Mouse (Mus musculus) intestine, embryonic 16.5 days (tissue): Measurements from ENCODE around the gene Rps6ka5. TPM values are rescaled to one million over a fixed set of nuclear protein-coding genes. Genes with fewer than 3 reads are reported as not detected.

Experiments used
- ATAC-seq: fragments of 200-750 bp; cut with Nextera tagmentation; 2 replicates; pipeline ENCODE4 v1.8.0; 2017; ENCODE audit warnings: moderate TSS enrichment, moderate library complexity
- H3K27ac ChIP-seq: fragments of 300-500 bp; sonication (generic); 2 replicates; pipeline ENCODE4 v1.5.1; 2014; ENCODE audit warnings: mild to moderate bottlenecking, low read length
- H3K27me3 ChIP-seq: fragments of 300-500 bp; sonication (generic); replicated peaks from 2 replicates; pipeline ENCODE4 v1.6.1; 2014; ENCODE audit warnings: low read length, control low read depth, mixed read lengths; ENCODE audit not compliant: control insufficient read depth, insufficient read depth
- H3K36me3 ChIP-seq: fragments of 300-500 bp; sonication (generic); 2 replicates; pipeline ENCODE4 v1.6.1; 2014; ENCODE audit warnings: low read length, control low read depth; ENCODE audit not compliant: control insufficient read depth, insufficient read depth
- H3K4me1 ChIP-seq: fragments of 300-500 bp; sonication (generic); 2 replicates; pipeline ENCODE4 v1.6.1; 2014; ENCODE audit warnings: low read length, control low read depth, mixed read lengths; ENCODE audit not compliant: control insufficient read depth, insufficient read depth
- H3K4me2 ChIP-seq: fragments of 300-500 bp; sonication (generic); 2 replicates; pipeline ENCODE4 v1.6.1; 2014; ENCODE audit warnings: low read depth, low read length, control low read depth
- H3K4me3 ChIP-seq: fragments of 300-500 bp; sonication (generic); 2 replicates; pipeline ENCODE4 v1.5.1; 2014; ENCODE audit warnings: mild to moderate bottlenecking, low read length
- H3K9ac ChIP-seq: fragments of 300-500 bp; sonication (generic); 2 replicates; pipeline ENCODE4 v1.6.1; 2014; ENCODE audit warnings: low read depth, low read length
- H3K9me3 ChIP-seq: fragments of 300-500 bp; sonication (generic); 2 replicates; pipeline ENCODE4 v1.6.1; 2016; ENCODE audit warnings: low read length, control low read depth; ENCODE audit not compliant: control insufficient read depth
- WGBS: fragments of 180-500 bp; shearing (Covaris S2); extraction: QIAGEN DNeasy Blood & Tissue Kit; methylation state at CpG from one replicate; pipeline ENCODE4 v1.1.7; 2014; 5-methylcytosine and 5-hydroxymethylcytosine counted together
- polyA plus RNA-seq: library from polyadenylated mRNA; unstranded; fragments of >200 nt; fragmentation: Nextera tagmentation; extraction: Ambion mirVana; gene quantifications from 2 replicates; pipeline ENCODE4 v1.2.1, GENCODE M21; 2015

Gene Rps6ka5
- polyA plus RNA-seq, 1 experiment from 2014 or later, result 1.9 TPM

- Histone ChIP-seq H3K4me1 (0 out of 2 replicates have a peak, but pooled peaks cover 2% of the 10 kb centered on the region), H3K27me3 (no peaks in the 10 kb centered on the region), H3K4me2 (no peak overlapping the region), H3K4me3 (no peak overlapping the region), H3K9me3 (no peaks in the 10 kb centered on the region), H3K9ac (no peak overlapping the region), H3K27ac (no peak overlapping the region), H3K36me3 (no peaks in the 10 kb centered on the region)
- ATAC-seq, result no peak
- WGBS, result 56% methylated on average over 11 of the region's 11 CpGs
Measured at GRCm38 (mm10) chr12:100537091-100537490, 189.7 kb downstream of the Rps6ka5 start.

GRCm38 (mm10) chr12:100535028-100535427 lies 191.8 kb downstream of the Rps6ka5 start:
- H3K9ac ChIP-seq, result no peak overlapping the region
- WGBS, result 79% methylated on average over 12 of the region's 12 CpGs
- H3K27me3 ChIP-seq, result no peaks in the 10 kb centered on the region
- no peak overlapping the region for H3K27ac ChIP-seq
- no peaks in the 10 kb centered on the region for H3K36me3 ChIP-seq
- no peak overlapping the region for H3K4me2 ChIP-seq
- 0 out of 2 replicates have a peak, but pooled peaks cover 3% of the 10 kb centered on the region for H3K9me3 ChIP-seq
- ATAC-seq, result no peak
- 0 out of 2 replicates have a peak, but pooled peaks cover 2% of the 10 kb centered on the region for H3K4me1 ChIP-seq
- no peak overlapping the region for H3K4me3 ChIP-seq

- Histone ChIP-seq H3K4me2 (no peak overlapping the region), H3K9me3 (0 out of 2 replicates have a peak, but pooled peaks cover 3% of the 10 kb centered on the region), H3K4me1 (peaks cover 3% of the 10 kb centered on the region), H3K9ac (no peak overlapping the region), H3K27me3 (no peaks in the 10 kb centered on the region), H3K36me3 (no peaks in the 10 kb centered on the region), H3K4me3 (no peak overlapping the region), H3K27ac (no peak overlapping the region)
- WGBS, result 49% methylated on average over 3 of the region's 3 CpGs
- ATAC-seq, result no peak
Measured at GRCm38 (mm10) chr12:100534028-100534427, 192.8 kb downstream of the Rps6ka5 start.

DNA sequence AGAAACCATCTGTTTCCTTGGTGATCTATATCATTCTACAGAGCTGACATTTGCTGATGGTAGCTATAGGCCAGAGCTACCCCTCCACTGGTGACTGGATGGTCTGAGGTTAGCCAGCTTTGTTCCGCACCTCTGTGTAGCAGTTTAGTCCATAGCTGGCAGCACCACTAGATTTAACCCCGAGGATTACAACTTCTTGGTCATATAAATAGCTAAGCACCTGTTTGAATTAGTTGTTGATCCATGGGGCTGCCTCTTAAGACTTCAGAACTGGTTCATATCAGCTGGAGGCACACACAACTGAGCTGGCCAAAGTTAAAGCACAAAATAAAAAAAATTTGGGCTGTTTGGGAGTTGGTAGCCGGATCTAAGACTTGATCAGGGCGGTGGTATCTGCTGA lies 193.6 kb downstream of the Rps6ka5 start:
- H3K4me3 ChIP-seq, result no peak overlapping the region
- no peak overlapping the region for H3K9ac ChIP-seq
- peaks cover 8% of the 10 kb centered on the region for H3K4me1 ChIP-seq
- H3K4me2 ChIP-seq, result no peak overlapping the region
- no peaks in the 10 kb centered on the region for H3K27me3 ChIP-seq
- WGBS, result 77% methylated on average over 4 of the region's 4 CpGs
- no peak for ATAC-seq
- 0 out of 2 replicates have a peak, but pooled peaks cover 3% of the 10 kb centered on the region for H3K9me3 ChIP-seq
- no peak overlapping the region for H3K27ac ChIP-seq
- H3K36me3 ChIP-seq, result no peaks in the 10 kb centered on the region

DNA sequence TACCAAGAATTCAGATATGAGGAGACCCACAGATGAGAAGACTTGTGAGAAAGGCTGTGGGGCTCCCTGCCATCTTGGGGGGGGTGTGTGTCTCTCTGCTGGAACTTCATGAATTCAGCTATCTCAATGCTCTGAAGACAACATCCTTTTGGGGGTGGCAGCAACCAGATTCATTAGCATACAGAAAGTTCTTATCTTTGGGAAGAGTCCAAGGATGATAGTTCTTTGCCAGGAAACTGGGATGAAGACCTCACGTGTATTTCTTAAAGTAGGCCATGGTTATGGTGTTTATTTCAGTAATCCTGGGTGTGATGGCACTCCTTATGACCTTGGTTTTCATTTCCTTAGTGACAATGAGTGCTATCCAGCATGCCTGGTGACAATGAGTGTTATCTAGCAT lies 195.0 kb downstream of the Rps6ka5 start:
- H3K27ac ChIP-seq, result no peak overlapping the region
- no peak overlapping the region for H3K4me2 ChIP-seq
- WGBS, result 43% methylated on average over 1 of the region's 1 CpGs
- peaks cover 16% of the 10 kb centered on the region for H3K4me1 ChIP-seq
- H3K4me3 ChIP-seq, result no peak overlapping the region
- ATAC-seq, result no peak
- H3K27me3 ChIP-seq, result no peaks in the 10 kb centered on the region
- H3K9ac ChIP-seq, result no peak overlapping the region
- H3K9me3 ChIP-seq, result 0 out of 2 replicates have a peak, but pooled peaks cover 3% of the 10 kb centered on the region
- no peaks in the 10 kb centered on the region for H3K36me3 ChIP-seq

DNA sequence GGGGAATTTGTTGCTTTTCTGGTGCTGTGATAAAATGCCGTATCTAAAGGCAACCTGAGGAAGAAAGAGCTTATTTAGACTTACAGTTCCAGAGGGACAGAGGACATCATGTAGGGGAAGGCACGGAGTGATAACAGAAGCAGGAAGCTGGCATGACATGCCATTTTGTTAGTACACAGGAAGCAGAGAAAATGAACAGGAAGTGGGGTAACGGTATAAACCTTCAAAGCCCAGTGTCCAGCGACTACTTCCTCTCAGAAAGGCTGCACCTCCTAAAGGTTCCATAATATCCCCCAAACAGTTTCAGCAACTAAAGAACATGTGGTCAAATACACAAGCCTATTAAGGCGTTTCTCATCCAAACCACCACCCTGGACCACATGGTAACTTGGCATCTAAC lies 195.9 kb downstream of the Rps6ka5 start:
- Histone ChIP-seq H3K4me2 (no peak overlapping the region), H3K4me3 (no peak overlapping the region), H3K9me3 (0 out of 2 replicates have a peak, but pooled peaks cover 3% of the 10 kb centered on the region), H3K36me3 (no peaks in the 10 kb centered on the region), H3K4me1 (peaks cover 16% of the 10 kb centered on the region), H3K27me3 (no peaks in the 10 kb centered on the region), H3K9ac (no peak overlapping the region), H3K27ac (no peak overlapping the region)
- WGBS, result 84% methylated on average over 5 of the region's 5 CpGs
- ATAC-seq, result no peak

GRCm38 (mm10) chr12:100529651-100530050 lies 197.1 kb downstream of the Rps6ka5 start:
- H3K36me3 ChIP-seq, result no peaks in the 10 kb centered on the region
- peaks cover 18% of the 10 kb centered on the region for H3K4me1 ChIP-seq
- no peak overlapping the region for H3K4me3 ChIP-seq
- H3K27ac ChIP-seq, result no peak overlapping the region
- H3K27me3 ChIP-seq, result no peaks in the 10 kb centered on the region
- ATAC-seq, result no peak
- 0 out of 2 replicates have a peak, but pooled peaks cover 3% of the 10 kb centered on the region for H3K9me3 ChIP-seq
- no peak overlapping the region for H3K9ac ChIP-seq
- H3K4me2 ChIP-seq, result no peak overlapping the region
- WGBS, result 83% methylated on average over 5 of the region's 5 CpGs

- Histone ChIP-seq H3K9me3 (0 out of 2 replicates have a peak, but pooled peaks cover 3% of the 10 kb centered on the region), H3K27ac (peak overlapping the region; percentile 43; the same call in 1 of the 2 replicates), H3K9ac (no peak overlapping the region), H3K4me2 (no peak overlapping the region), H3K27me3 (no peaks in the 10 kb centered on the region), H3K4me1 (peaks cover 18% of the 10 kb centered on the region), H3K4me3 (no peak overlapping the region), H3K36me3 (no peaks in the 10 kb centered on the region)
- 23% methylated on average over 8 of the region's 8 CpGs for WGBS
- peak; percentile 66 for ATAC-seq
Measured at GRCm38 (mm10) chr12:100529172-100529571, 197.6 kb downstream of the Rps6ka5 start.

DNA sequence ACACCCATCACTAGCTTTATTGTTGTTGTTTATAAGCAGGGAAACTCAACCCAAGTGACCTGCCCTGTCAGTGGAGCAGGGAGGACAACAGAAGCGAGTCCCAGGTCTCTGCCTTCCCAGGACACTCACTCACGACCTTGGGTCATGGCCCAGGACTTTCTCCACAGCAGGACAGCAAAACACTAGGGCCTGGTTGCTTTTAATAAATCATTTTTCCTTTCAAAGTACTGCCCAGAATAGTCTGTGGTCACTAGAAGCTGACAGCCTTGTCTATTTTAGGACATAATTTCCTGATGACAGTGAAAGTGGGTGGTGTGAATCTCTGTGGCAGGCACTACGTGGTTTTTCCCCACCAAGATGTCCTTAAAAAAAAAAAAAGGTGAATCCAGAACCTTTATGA lies 198.5 kb downstream of the Rps6ka5 start:
- no peaks in the 10 kb centered on the region for H3K36me3 ChIP-seq
- no peaks in the 10 kb centered on the region for H3K27me3 ChIP-seq
- no peak for ATAC-seq
- no peak overlapping the region for H3K9ac ChIP-seq
- H3K9me3 ChIP-seq, result 0 out of 2 replicates have a peak, but pooled peaks cover 3% of the 10 kb centered on the region
- 63% methylated on average over 3 of the region's 3 CpGs for WGBS
- no peak overlapping the region for H3K4me3 ChIP-seq
- H3K4me1 ChIP-seq, result peaks cover 18% of the 10 kb centered on the region
- H3K4me2 ChIP-seq, result no peak overlapping the region
- H3K27ac ChIP-seq, result no peak overlapping the region

DNA sequence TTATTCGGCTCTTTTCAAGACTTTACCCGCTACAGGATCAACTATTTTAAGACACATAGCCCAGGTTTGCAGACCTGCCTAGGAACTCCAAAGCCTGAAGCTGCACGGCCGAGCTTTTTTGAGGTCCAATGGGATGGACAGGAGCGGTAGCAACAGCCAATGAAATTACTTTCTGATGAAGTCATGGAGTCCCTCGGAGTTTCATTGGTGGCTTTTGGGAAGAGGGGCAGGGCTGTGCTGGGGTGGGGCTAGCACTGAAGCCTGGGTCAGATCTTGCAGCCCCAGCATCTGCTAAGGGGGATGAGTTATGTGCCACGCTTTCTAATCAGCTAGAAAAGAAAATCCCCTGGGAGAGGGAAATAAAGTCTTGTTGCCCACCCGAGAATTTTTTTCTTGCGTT lies 199.0 kb downstream of the Rps6ka5 start:
- peak overlapping the region; percentile 29 for H3K4me3 ChIP-seq
- H3K27me3 ChIP-seq, result no peaks in the 10 kb centered on the region
- no peaks in the 10 kb centered on the region for H3K36me3 ChIP-seq
- H3K4me2 ChIP-seq, result peak overlapping the region; percentile 45
- peak; percentile 86 for ATAC-seq
- 16% methylated on average over 9 of the region's 9 CpGs for WGBS
- no peak overlapping the region for H3K9ac ChIP-seq
- no peak overlapping the region for H3K27ac ChIP-seq
- 0 out of 2 replicates have a peak, but pooled peaks cover 3% of the 10 kb centered on the region for H3K9me3 ChIP-seq
- peaks cover 21% of the 10 kb centered on the region for H3K4me1 ChIP-seq
